Mouse (Mus musculus) stomach, postnatal 0 days (tissue): ENCODE measurements at regions not wholly inside any gene's neighbourhood (a gene's known extent, or its start where the extent isn't known, plus 50 kb on each side); places are given as distances from the start of the nearest gene placed in this dataset.

ENCODE experiments used
- ATAC-seq: fragments of 200-750 bp; cut with Nextera tagmentation; 2 replicates; pipeline ENCODE4 v1.8.0; 2017; ENCODE audit not compliant: low FRiP score, low TSS enrichment
- DNase-seq: peaks from one replicate; pipeline ENCODE4 v3.0.0-alpha.2; 2016; ENCODE audit warnings: low spot score
- H3K27ac ChIP-seq: fragments of 300-500 bp; sonication (generic); replicated peaks from 2 replicates; pipeline ENCODE4 v1.5.1; 2014; ENCODE audit warnings: mild to moderate bottlenecking, control low read depth
- H3K27me3 ChIP-seq: fragments of 300-500 bp; sonication (generic); 2 replicates; pipeline ENCODE4 v1.6.1; 2014; ENCODE audit warnings: low read length; ENCODE audit not compliant: control insufficient read depth, insufficient read depth
- H3K36me3 ChIP-seq: fragments of 300-500 bp; sonication (generic); 2 replicates; pipeline ENCODE4 v1.6.1; 2014; ENCODE audit warnings: low read length, mixed read lengths; ENCODE audit not compliant: control insufficient read depth, insufficient read depth
- H3K4me1 ChIP-seq: fragments of 300-500 bp; sonication (generic); replicated peaks from 2 replicates; pipeline ENCODE4 v1.6.1; 2014; ENCODE audit warnings: antibody characterized with exemption; ENCODE audit not compliant: control insufficient read depth, insufficient read depth
- H3K4me2 ChIP-seq: fragments of 300-500 bp; sonication (generic); replicated peaks from 2 replicates; pipeline ENCODE4 v1.6.1; 2014; ENCODE audit warnings: low read depth, mild to moderate bottlenecking, control low read depth, moderate library complexity
- H3K4me3 ChIP-seq: fragments of 300-500 bp; sonication (generic); 2 replicates; pipeline ENCODE4 v1.5.1; 2014; ENCODE audit warnings: low read depth, low read length, control low read depth
- H3K9ac ChIP-seq: fragments of 300-500 bp; sonication (generic); 2 replicates; pipeline ENCODE4 v1.6.1; 2014; ENCODE audit warnings: mild to moderate bottlenecking, low read length, control low read depth, mixed read lengths
- H3K9me3 ChIP-seq: fragments of 300-500 bp; sonication (generic); 2 replicates; pipeline ENCODE4 v1.6.1; 2016; ENCODE audit warnings: low read length; ENCODE audit not compliant: control insufficient read depth
- CTCF ChIP-seq: IDR thresholded peaks from 2 replicates; pipeline ENCODE4 v1.5.1; 2016; ENCODE audit warnings: antibody characterized with exemption, low read depth, mild to moderate bottlenecking, moderate library complexity
- EP300 ChIP-seq: optimal IDR thresholded peaks from 2 replicates; pipeline ENCODE3; 2016; ENCODE audit warnings: antibody characterized with exemption
- WGBS: fragments of 180-500 bp; shearing (Covaris S2); extraction: QIAGEN DNeasy Blood & Tissue Kit; methylation state at CpG from one replicate; pipeline ENCODE4 v1.1.7; 2014; 5-methylcytosine and 5-hydroxymethylcytosine counted together

GRCm38 (mm10) chr4:47954576-47955305 lies 90.2 kb upstream of the Nr4a3 start:
- no peak overlapping the region for H3K27ac ChIP-seq
- H3K4me2 ChIP-seq: no peak overlapping the region
- ATAC-seq: no peak
- DNase-seq: no peak
- no peak overlapping the region for H3K9ac ChIP-seq
- 68% methylated on average over 15 of the region's 15 CpGs for WGBS
- no peaks in the 10 kb centered on the region for H3K36me3 ChIP-seq
- TF ChIP-seq EP300 (no peak), CTCF (no peak)
- no peaks in the 10 kb centered on the region for H3K9me3 ChIP-seq
- no peak overlapping the region for H3K4me3 ChIP-seq
- H3K27me3 ChIP-seq: no peaks in the 10 kb centered on the region
- no peaks in the 10 kb centered on the region for H3K4me1 ChIP-seq

GRCm38 (mm10) chr4:47964630-47965029 lies 80.3 kb upstream of the Nr4a3 start:
- Histone ChIP-seq H3K27ac (no peak overlapping the region), H3K9me3 (no peaks in the 10 kb centered on the region), H3K27me3 (no peaks in the 10 kb centered on the region), H3K4me3 (no peak overlapping the region), H3K9ac (no peak overlapping the region), H3K4me1 (no peaks in the 10 kb centered on the region), H3K36me3 (no peaks in the 10 kb centered on the region), H3K4me2 (no peak overlapping the region)
- TF ChIP-seq CTCF: no peak
- TF ChIP-seq EP300: no peak
- WGBS: 86% methylated on average over 4 of the region's 4 CpGs
- ATAC-seq: no peak
- DNase-seq: no peak

GRCm38 (mm10) chr4:47971861-47972260 lies 73.1 kb upstream of the Nr4a3 start:
- 73% methylated on average over 4 of the region's 4 CpGs for WGBS
- ATAC-seq (no peak), DNase-seq (no peak)
- TF ChIP-seq EP300: no peak
- no peak for TF ChIP-seq CTCF
- Histone ChIP-seq H3K9me3 (no peaks in the 10 kb centered on the region), H3K27ac (no peak overlapping the region), H3K9ac (no peak overlapping the region), H3K36me3 (no peaks in the 10 kb centered on the region), H3K4me3 (no peak overlapping the region), H3K27me3 (no peaks in the 10 kb centered on the region), H3K4me2 (no peak overlapping the region), H3K4me1 (no peaks in the 10 kb centered on the region)

- no peaks in the 10 kb centered on the region for H3K4me1 ChIP-seq
- 43% methylated on average over 13 of the region's 13 CpGs for WGBS
- no peak overlapping the region for H3K4me2 ChIP-seq
- H3K9me3 ChIP-seq: no peaks in the 10 kb centered on the region
- no peak overlapping the region for H3K9ac ChIP-seq
- ATAC-seq (no peak), DNase-seq (peak; percentile 73)
- H3K36me3 ChIP-seq: no peaks in the 10 kb centered on the region
- no peak overlapping the region for H3K27ac ChIP-seq
- no peaks in the 10 kb centered on the region for H3K27me3 ChIP-seq
- TF ChIP-seq CTCF (no peak), EP300 (no peak)
- no peak overlapping the region for H3K4me3 ChIP-seq
Observed at GRCm38 (mm10) chr4:47979579-47980313, 65.2 kb upstream of the Nr4a3 start.
